Mouse (Mus musculus) small intestine, adult 2 months (tissue): ENCODE measurements around the gene Gng7. TPM values are rescaled to one million over a fixed set of nuclear protein-coding genes. Genes with fewer than 3 reads are reported as not detected.

Experiments
- H3K27ac ChIP-seq: fragments of 200-500 bp; 2 replicates; pipeline ENCODE4 v1.5.1; 2012; ENCODE audit warnings: low read depth, low read length, control low read depth, inconsistent platforms; ENCODE audit not compliant: insufficient read depth
- H3K27me3 ChIP-seq: fragments of 200-500 bp; 2 replicates; pipeline ENCODE4 v1.6.1; 2012; ENCODE audit warnings: mild to moderate bottlenecking, moderate library complexity, low read length, inconsistent platforms; ENCODE audit not compliant: control insufficient read depth, insufficient read depth
- H3K36me3 ChIP-seq: fragments of 200-500 bp; 2 replicates; pipeline ENCODE4 v1.6.1; 2012; ENCODE audit warnings: mild to moderate bottlenecking, low read length, control low read depth, inconsistent platforms; ENCODE audit not compliant: control insufficient read depth, insufficient read depth
- H3K4me1 ChIP-seq: fragments of 200-500 bp; 2 replicates; pipeline ENCODE4 v1.6.1; 2012; ENCODE audit warnings: low read length, inconsistent platforms, mixed read lengths; ENCODE audit not compliant: control insufficient read depth, insufficient read depth, insufficient read length
- H3K4me3 ChIP-seq: fragments of 200-500 bp; 2 replicates; pipeline ENCODE4 v1.5.1; 2012; ENCODE audit warnings: low read depth, mild to moderate bottlenecking, control low read depth, inconsistent platforms, low read length, moderate library complexity
- CTCF ChIP-seq: fragments of 200-500 bp; IDR thresholded peaks from 2 replicates; pipeline ENCODE4 v1.5.1; 2012; ENCODE audit warnings: low read depth, mild to moderate bottlenecking, control low read depth, inconsistent platforms, low read length, moderate library complexity, mixed read lengths; ENCODE audit not compliant: insufficient replicate concordance, insufficient read length; ENCODE audit errors: extremely low read depth
- POLR2A ChIP-seq: fragments of 200-500 bp; IDR thresholded peaks from 2 replicates; pipeline ENCODE4 v1.6.1; 2012; ENCODE audit warnings: low read depth, mild to moderate bottlenecking, control low read depth, inconsistent platforms, low read length, moderate library complexity
- WGBS: fragments of 180-500 bp; shearing (Covaris S2); methylation state at CpG from one replicate; pipeline ENCODE4 v1.1.7; 2018; 5-methylcytosine and 5-hydroxymethylcytosine counted together
- polyA plus RNA-seq: library from polyadenylated mRNA; depleted of rRNA; stranded (reverse); fragments of >200 nt; gene quantifications from 2 replicates; pipeline ENCODE4 v1.2.3, GENCODE M21; 2012

Gng7 gene
- polyA plus RNA-seq, 1 experiment: 0.44 TPM

GRCm38 (mm10) chr10:80986754-80987153, 28.0 kb downstream of the Gng7 start:
- Histone ChIP-seq H3K27ac (peak overlapping the region; percentile 88), H3K27me3 (no peaks in the 10 kb centered on the region), H3K4me3 (no peak overlapping the region), H3K36me3 (no peaks in the 10 kb centered on the region), H3K4me1 (peaks cover 23% of the 10 kb centered on the region)
- WGBS: 22% methylated on average over 6 of the region's 6 CpGs
- no peak for TF ChIP-seq POLR2A
- no peak for TF ChIP-seq CTCF

- peak overlapping the region; percentile 63 for H3K4me3 ChIP-seq
- TF ChIP-seq POLR2A: no peak
- no peak for TF ChIP-seq CTCF
- peaks cover 26% of the 10 kb centered on the region for H3K4me1 ChIP-seq
- WGBS: 8% methylated on average over 13 of the region's 13 CpGs
- no peaks in the 10 kb centered on the region for H3K36me3 ChIP-seq
- no peaks in the 10 kb centered on the region for H3K27me3 ChIP-seq
- H3K27ac ChIP-seq: peak overlapping the region; percentile 88
Measured at GRCm38 (mm10) chr10:80985970-80986701, 28.6 kb downstream of the Gng7 start.

- Histone ChIP-seq H3K4me3 (peak overlapping the region; percentile 63), H3K27ac (peak overlapping the region; percentile 88), H3K4me1 (peaks cover 26% of the 10 kb centered on the region), H3K27me3 (no peaks in the 10 kb centered on the region), H3K36me3 (no peaks in the 10 kb centered on the region)
- WGBS: 7% methylated on average over 37 of the region's 37 CpGs
- TF ChIP-seq POLR2A: peak; percentile 21; the same call in 1 of the 2 replicates
- no peak for TF ChIP-seq CTCF
Measured at GRCm38 (mm10) chr10:80985241-80985969, 29.3 kb downstream of the Gng7 start.

GRCm38 (mm10) chr10:80984223-80984622, 30.5 kb downstream of the Gng7 start:
- no peak for TF ChIP-seq CTCF
- TF ChIP-seq POLR2A: no peak
- no peaks in the 10 kb centered on the region for H3K36me3 ChIP-seq
- peaks cover 26% of the 10 kb centered on the region for H3K4me1 ChIP-seq
- H3K27me3 ChIP-seq: no peaks in the 10 kb centered on the region
- 90% methylated on average over 12 of the region's 12 CpGs for WGBS
- H3K4me3 ChIP-seq: no peak overlapping the region
- no peak overlapping the region for H3K27ac ChIP-seq

GRCm38 (mm10) chr10:80982381-80982780, 32.4 kb downstream of the Gng7 start:
- H3K4me3 ChIP-seq: no peak overlapping the region
- WGBS: 9% methylated on average over 4 of the region's 4 CpGs
- no peaks in the 10 kb centered on the region for H3K27me3 ChIP-seq
- H3K27ac ChIP-seq: peak overlapping the region; percentile 63
- no peaks in the 10 kb centered on the region for H3K36me3 ChIP-seq
- TF ChIP-seq CTCF (no peak), POLR2A (peak; percentile 26; the same call in 1 of the 2 replicates)
- peaks cover 21% of the 10 kb centered on the region for H3K4me1 ChIP-seq

GRCm38 (mm10) chr10:80981564-80982112, 33.1 kb downstream of the Gng7 start:
- H3K27ac ChIP-seq: no peak overlapping the region; the same call in 1 of the 2 replicates
- no peaks in the 10 kb centered on the region for H3K36me3 ChIP-seq
- TF ChIP-seq CTCF (no peak), POLR2A (no peak)
- peaks cover 17% of the 10 kb centered on the region for H3K4me1 ChIP-seq
- no peaks in the 10 kb centered on the region for H3K27me3 ChIP-seq
- WGBS: 62% methylated on average over 7 of the region's 7 CpGs
- no peak overlapping the region for H3K4me3 ChIP-seq

- Histone ChIP-seq H3K27me3 (no peaks in the 10 kb centered on the region), H3K4me3 (peak overlapping the region; percentile 24; the same call in 1 of the 2 replicates), H3K27ac (peak overlapping the region; percentile 91), H3K4me1 (peaks cover 28% of the 10 kb centered on the region), H3K36me3 (no peaks in the 10 kb centered on the region)
- WGBS: 32% methylated on average over 11 of the region's 11 CpGs
- TF ChIP-seq CTCF (no peak), POLR2A (no peak)
Measured at GRCm38 (mm10) chr10:80975478-80975877, 39.3 kb downstream of the Gng7 start.
